16 mouse cellular contexts compared by ENCODE assay signal in the genomic region with DNA sequence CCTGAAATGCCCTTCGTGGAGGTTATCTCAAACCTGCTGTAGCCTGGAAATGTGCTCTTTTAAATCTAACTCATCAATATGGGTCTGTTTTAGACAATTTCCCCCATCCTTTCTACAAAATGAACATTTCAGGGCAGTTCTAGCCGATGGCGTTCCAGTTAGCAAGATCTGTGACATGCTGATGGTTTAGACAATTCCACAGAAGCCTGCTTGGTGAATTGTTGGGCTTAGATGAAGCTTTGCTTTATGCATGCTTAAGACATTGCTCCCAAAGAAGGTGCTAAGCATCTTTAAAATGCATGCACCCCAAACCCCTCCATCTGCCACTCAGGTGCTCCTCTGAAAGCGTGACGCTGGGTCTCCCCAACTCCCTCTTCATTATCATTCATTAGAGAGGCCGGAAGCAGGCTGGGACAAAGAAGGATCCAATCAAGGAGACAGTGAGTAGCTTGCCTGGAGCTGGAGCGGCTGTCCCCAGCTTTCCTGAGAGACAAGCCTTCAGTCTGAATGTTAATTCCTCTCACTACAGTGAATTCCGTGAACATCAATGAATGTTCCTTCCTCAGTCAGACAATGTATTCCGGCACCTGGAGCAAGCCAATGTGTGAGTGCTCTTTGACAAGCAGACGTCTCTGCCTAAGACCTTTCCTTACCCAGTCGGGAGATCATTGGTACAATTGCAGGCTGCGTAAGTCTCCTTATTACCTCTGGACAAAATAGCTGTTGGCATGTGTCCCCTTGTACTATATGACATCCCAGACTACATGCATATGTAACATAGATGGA.
A peak's percentile ranks its signal among the peaks of the same experiment; 100 is the strongest.
DNase-seq lines count a peak whose midpoint lies in the region; ATAC-seq and TF ChIP-seq lines count a peak whose summit lies in the region.
"Had no signal": no experiment of that assay in that cellular context is flagged by ENCODE, and none has a peak within 500 bp of the region (broad histone marks: within the 10 kb centered on the region; RNA-seq: fewer than 3 reads in every experiment).

No protein-coding gene starts in this region.

- no peaks in the 10 kb centered on the region for H3K9me3 ChIP-seq in hindbrain, embryonic 13.5 days
- H3K9me3 ChIP-seq in hindbrain, postnatal 0 days (ENCODE audit: low read length), result no peaks in the 10 kb centered on the region
- H3K9me3 ChIP-seq in forebrain, embryonic 12.5 days, result no peaks in the 10 kb centered on the region
- H3K9me3 ChIP-seq in hindbrain, embryonic 15.5 days, result no peaks in the 10 kb centered on the region
- no peaks in the 10 kb centered on the region for H3K9me3 ChIP-seq in midbrain, postnatal 0 days (ENCODE audit: low read length)
- H3K9me3 ChIP-seq: heart, embryonic 12.5 days had no signal

- no peaks in the 10 kb centered on the region for H3K27me3 ChIP-seq in hindbrain, embryonic 13.5 days
- H3K27me3 ChIP-seq in hindbrain, postnatal 0 days (ENCODE audit: insufficient read depth, low read length), result no peaks in the 10 kb centered on the region
- no peaks in the 10 kb centered on the region for H3K27me3 ChIP-seq in forebrain, embryonic 12.5 days
- H3K27me3 ChIP-seq in hindbrain, embryonic 15.5 days, result no peaks in the 10 kb centered on the region
- no peaks in the 10 kb centered on the region; the same call in 1 of the 2 replicates for H3K27me3 ChIP-seq in midbrain, postnatal 0 days (ENCODE audit: insufficient read depth, low read length)
- H3K27me3 ChIP-seq: heart, embryonic 12.5 days had no signal

- DNase-seq in hindbrain, postnatal 0 days (ENCODE audit: low spot score), result no peak
- DNase-seq in midbrain, postnatal 0 days (ENCODE audit: low spot score), result peak; percentile 26
- no peak for DNase-seq in Muller cell, postnatal 12 days (ENCODE audit: inconsistent ontology term)
- DNase-seq in adrenal gland, adult (ENCODE audit: inconsistent age in 2 of 2, low spot score in 1 of 2), result no peak
- DNase-seq: adrenal gland, adult 2 months; cerebellum, adult 9-10 months; kidney, adult 8-10 months; kidney, postnatal 25 days; lung, adult 18-20 months; lung, postnatal 14 days; thymus, postnatal 4 days had no signal

- H3K4me2 ChIP-seq in hindbrain, embryonic 13.5 days, result no peak overlapping the region
- H3K4me2 ChIP-seq in hindbrain, postnatal 0 days (ENCODE audit: low read depth, low read length), result no peak overlapping the region
- H3K4me2 ChIP-seq in forebrain, embryonic 12.5 days, result no peak overlapping the region; the same call in 1 of the 2 replicates
- no peak overlapping the region for H3K4me2 ChIP-seq in hindbrain, embryonic 15.5 days
- H3K4me2 ChIP-seq in midbrain, postnatal 0 days (ENCODE audit: low read depth, low read length, poor library complexity, severe bottlenecking), result no peak overlapping the region
- H3K4me2 ChIP-seq: heart, embryonic 12.5 days; liver, embryonic 11.5 days had no signal

- 51% methylated on average over 12 of the region's 12 CpGs for WGBS in hindbrain, embryonic 13.5 days
- WGBS in hindbrain, postnatal 0 days, result 50% methylated on average over 12 of the region's 12 CpGs
- WGBS in forebrain, embryonic 12.5 days, result 42% methylated on average over 12 of the region's 12 CpGs
- 49% methylated on average over 12 of the region's 12 CpGs for WGBS in hindbrain, embryonic 15.5 days
- WGBS in midbrain, postnatal 0 days, result 39% methylated on average over 12 of the region's 12 CpGs

- no peaks in the 10 kb centered on the region for H3K36me3 ChIP-seq in hindbrain, embryonic 13.5 days
- no peaks in the 10 kb centered on the region for H3K36me3 ChIP-seq in hindbrain, postnatal 0 days (ENCODE audit: insufficient read depth, low read length)
- H3K36me3 ChIP-seq in forebrain, embryonic 12.5 days (replicated peaks), result no peaks in the 10 kb centered on the region
- no peaks in the 10 kb centered on the region for H3K36me3 ChIP-seq in hindbrain, embryonic 15.5 days
- no peaks in the 10 kb centered on the region for H3K36me3 ChIP-seq in midbrain, postnatal 0 days (ENCODE audit: insufficient read depth, low read length)
- H3K36me3 ChIP-seq: heart, embryonic 12.5 days had no signal

- H3K4me3 ChIP-seq in hindbrain, embryonic 13.5 days, result no peak overlapping the region
- H3K4me3 ChIP-seq in hindbrain, postnatal 0 days (ENCODE audit: low read length), result no peak overlapping the region
- H3K4me3 ChIP-seq in forebrain, embryonic 12.5 days (replicated peaks), result no peak overlapping the region
- H3K4me3 ChIP-seq in hindbrain, embryonic 15.5 days, result no peak overlapping the region
- H3K4me3 ChIP-seq in midbrain, postnatal 0 days (ENCODE audit: low read depth, low read length), result no peak overlapping the region
- H3K4me3 ChIP-seq: heart, embryonic 12.5 days had no signal

- H3K4me1 ChIP-seq in hindbrain, embryonic 13.5 days (replicated peaks), result peaks cover 4% of the 10 kb centered on the region; the same call in 1 of the 2 replicates
- H3K4me1 ChIP-seq in hindbrain, postnatal 0 days (ENCODE audit: insufficient read depth, low read length), result no peaks in the 10 kb centered on the region
- H3K4me1 ChIP-seq in forebrain, embryonic 12.5 days, result peaks cover 11% of the 10 kb centered on the region
- H3K4me1 ChIP-seq in hindbrain, embryonic 15.5 days (replicated peaks), result peaks cover 8% of the 10 kb centered on the region
- H3K4me1 ChIP-seq in midbrain, postnatal 0 days (ENCODE audit: insufficient read depth, low read length), result no peaks in the 10 kb centered on the region; the same call in 1 of the 2 replicates
- H3K4me1 ChIP-seq: heart, embryonic 12.5 days had no signal

- H3K9ac ChIP-seq in hindbrain, embryonic 13.5 days, result no peak overlapping the region
- no peak overlapping the region for H3K9ac ChIP-seq in hindbrain, postnatal 0 days (replicated peaks; ENCODE audit: low read length)
- no peak overlapping the region for H3K9ac ChIP-seq in forebrain, embryonic 12.5 days
- no peak overlapping the region for H3K9ac ChIP-seq in hindbrain, embryonic 15.5 days
- no peak overlapping the region for H3K9ac ChIP-seq in midbrain, postnatal 0 days (replicated peaks; ENCODE audit: low read length, poor library complexity, severe bottlenecking)
- H3K9ac ChIP-seq: heart, embryonic 12.5 days had no signal

- peak overlapping the region; percentile 55 for H3K27ac ChIP-seq in hindbrain, embryonic 13.5 days
- H3K27ac ChIP-seq in hindbrain, postnatal 0 days, result no peak overlapping the region
- H3K27ac ChIP-seq in forebrain, embryonic 12.5 days, result 0 out of 2 replicates have a peak overlapping the region, but pooled peaks have one; percentile 9
- peak overlapping the region; percentile 55; the same call in 1 of the 2 replicates for H3K27ac ChIP-seq in hindbrain, embryonic 15.5 days (replicated peaks)
- peak overlapping the region; percentile 34 for H3K27ac ChIP-seq in midbrain, postnatal 0 days (ENCODE audit: low read depth, low read length)

- no peak for TF ChIP-seq CTCF in hindbrain, postnatal 0 days (IDR thresholded peaks at IDR 0.05; ENCODE audit: low read depth)
- TF ChIP-seq CTCF in midbrain, postnatal 0 days (IDR thresholded peaks at IDR 0.05), result no peak

- peak; percentile 57 for ATAC-seq in hindbrain, embryonic 13.5 days (ENCODE audit: low FRiP score)
- ATAC-seq in hindbrain, postnatal 0 days, result no peak
- ATAC-seq in forebrain, embryonic 12.5 days (ENCODE audit: low FRiP score), result no peak; the same call in 1 of the 2 replicates
- ATAC-seq in hindbrain, embryonic 15.5 days (ENCODE audit: low FRiP score, low read depth), result peak; percentile 54; the same call in 1 of the 2 replicates
- peak; percentile 70 for ATAC-seq in midbrain, postnatal 0 days (ENCODE audit: low FRiP score)

Comparison
In these comparisons a context has a peak if more than half of its experiments do, and no peak if none do; other contexts are left out.
1. ATAC-seq: peak in hindbrain, embryonic 13.5 days (single experiment), hindbrain, embryonic 15.5 days (single experiment) and midbrain, postnatal 0 days (single experiment); none in hindbrain, postnatal 0 days (single experiment) and forebrain, embryonic 12.5 days (single experiment).